Mouse (Mus musculus) megakaryocyte-erythroid progenitor cell, adult 5 weeks (primary cell): ENCODE results near the gene Fbxl3. TPM values are rescaled to one million over a fixed set of nuclear protein-coding genes. Genes with fewer than 3 reads are reported as not detected.

ENCODE experiments used
- polyA plus RNA-seq: library from polyadenylated mRNA; stranded (reverse); fragments of >175 nt; gene quantifications from 2 replicates; pipeline ENCODE4 v1.2.3, GENCODE M21; 2012

Gene Fbxl3
- polyA plus RNA-seq = 30.7 and 53.2 TPM in 2 replicates

DNA sequence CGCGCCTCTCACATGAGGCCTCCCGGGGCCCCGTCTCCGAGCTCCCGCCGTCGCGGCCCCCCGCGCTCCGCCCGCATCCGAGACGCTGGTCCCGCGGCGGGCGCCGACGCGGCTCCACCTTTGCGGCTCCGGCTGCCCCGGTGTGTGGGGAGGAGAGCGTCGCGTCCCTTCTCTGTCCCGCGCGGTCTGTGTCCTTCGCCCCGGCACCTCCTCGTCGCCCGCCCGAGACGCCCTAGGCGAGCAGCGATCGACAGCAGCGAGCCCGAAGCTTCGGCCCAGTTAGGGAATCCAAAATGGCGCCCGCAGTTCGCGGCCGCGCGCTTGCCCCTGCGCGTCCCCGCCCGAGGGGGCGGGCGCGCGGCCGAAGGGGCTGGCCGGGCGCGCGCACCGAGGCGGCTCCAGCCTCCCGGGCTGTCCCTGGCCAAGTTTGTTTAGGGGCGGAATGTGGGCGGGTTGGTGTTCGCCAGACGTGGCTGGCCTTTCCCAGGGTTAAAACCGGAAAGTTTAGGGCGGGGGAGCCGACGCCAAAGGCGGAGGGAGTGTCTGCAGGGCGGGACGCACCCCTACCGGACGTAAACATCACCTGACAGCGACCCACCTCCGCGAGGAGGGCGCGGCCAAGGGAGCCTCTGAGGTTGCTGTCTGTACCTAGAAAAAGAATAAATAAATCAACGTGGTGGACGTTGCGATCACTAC, at the start of gene Fbxl3:
Gene Fbxl3 (minus strand): TSS at position 329 of the 696 bp plus-strand sequence.

DNA sequence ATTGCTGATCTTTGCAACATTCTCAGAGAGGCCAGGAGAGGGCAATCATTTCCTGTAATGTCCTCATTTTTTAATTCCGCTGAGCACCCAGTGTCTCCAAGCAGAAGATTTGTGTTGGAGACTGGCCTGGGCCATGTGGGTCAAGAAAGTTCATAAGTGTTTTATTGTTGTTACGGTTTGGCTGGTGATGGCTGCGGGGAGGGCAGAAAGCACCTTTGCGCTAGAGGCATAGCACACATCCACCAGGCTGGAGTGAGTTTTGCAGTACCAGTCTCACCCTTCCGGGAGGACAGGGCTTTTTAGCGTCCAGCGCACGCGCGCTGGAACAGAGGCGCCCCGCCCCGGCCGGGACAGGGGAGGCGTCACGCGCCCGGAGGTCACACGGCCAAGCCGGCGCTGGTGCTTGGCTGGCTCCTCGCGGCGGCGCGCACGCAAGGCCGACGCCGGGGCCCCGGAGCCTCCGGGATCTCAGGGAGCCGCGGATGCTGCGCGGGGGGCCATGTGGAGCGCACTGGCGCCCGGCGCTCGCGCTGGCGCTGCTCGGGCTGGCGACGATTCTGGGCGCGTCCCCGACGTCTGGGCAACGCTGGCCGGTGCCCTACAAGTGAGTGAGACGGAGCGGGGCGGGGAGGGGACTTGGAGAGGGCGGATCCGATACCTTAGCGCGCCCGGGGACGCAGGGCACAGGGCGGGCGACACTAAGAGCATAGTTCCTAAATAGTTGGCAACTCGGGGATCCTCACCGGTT, 29.3 kb downstream of the Fbxl3 start, which contains the start of gene Cln5:
Gene Cln5 (plus strand): TSS at position 353 of the 748 bp plus-strand sequence.

GRCm38 (mm10) chr14:103046677-103047076, 52.7 kb downstream of the Fbxl3 start, which contains the start of gene Acod1:
Gene Acod1, plus strand, starts transcription at chr14:103046977.

Other genes starting within 250 kb of the Fbxl3 start
- 43.5 and 47.2 TPM in 2 replicates for gene Kctd12, start 116.9 kb downstream of the Fbxl3 start, polyA plus RNA-seq
- 0.17 TPM in 1 of 2 replicates, not detected in the other for gene Acod1, start 52.6 kb downstream of the Fbxl3 start, polyA plus RNA-seq
- gene Cln5, start 29.4 kb downstream of the Fbxl3 start, polyA plus RNA-seq = 6.2 and 9.6 TPM in 2 replicates
- gene Mycbp2, start 247.2 kb upstream of the Fbxl3 start, polyA plus RNA-seq = 9.2 and 13.7 TPM in 2 replicates